Mouse (Mus musculus) liver, embryonic 14.5 days (tissue): Measurements from ENCODE around the gene Creb5. TPM values are rescaled to one million over a fixed set of nuclear protein-coding genes. Genes with fewer than 3 reads are reported as not detected.

Experiments
- ATAC-seq: fragments of 200-750 bp; cut with Nextera tagmentation; 2 replicates; pipeline ENCODE4 v1.8.0; 2017; ENCODE audit warnings: moderate number of reproducible peaks, mild to moderate bottlenecking, moderate library complexity; ENCODE audit not compliant: insufficient read depth
- DNase-seq, 3 experiments: peaks; one replicate each; pipeline ENCODE4 v3.0.0-alpha.2; 2012 to 2013; ENCODE audit warnings: low read depth in 3 of 3, low spot score in 3 of 3
- H3K27ac ChIP-seq: fragments of 300-500 bp; sonication (generic); 2 replicates; pipeline ENCODE4 v1.5.1; 2014; ENCODE audit warnings: moderate library complexity, mild to moderate bottlenecking, control low read depth, inconsistent platforms
- H3K27me3 ChIP-seq: fragments of 300-500 bp; sonication (generic); 2 replicates; pipeline ENCODE4 v1.6.1; 2014; ENCODE audit warnings: mild to moderate bottlenecking, low read length, moderate library complexity; ENCODE audit not compliant: control insufficient read depth, insufficient read depth
- H3K36me3 ChIP-seq: fragments of 300-500 bp; sonication (generic); replicated peaks from 2 replicates; pipeline ENCODE4 v1.6.1; 2014; ENCODE audit warnings: low read depth; ENCODE audit not compliant: control insufficient read depth, insufficient read depth
- H3K4me1 ChIP-seq, 2 experiments: fragments of 200-500 bp in 1 of 2; fragments of 300-500 bp in 1 of 2; sonication (generic) in 1 of 2; replicated peaks; 2 replicates each; pipeline ENCODE4 v1.6.1; 2012 to 2014; ENCODE audit warnings: antibody characterized with exemption in 1 of 2, inconsistent platforms in 1 of 2, low read length in 1 of 2; ENCODE audit not compliant: control insufficient read depth in 2 of 2, insufficient read depth in 2 of 2
- H3K4me2 ChIP-seq: fragments of 300-500 bp; sonication (generic); 2 replicates; pipeline ENCODE4 v1.6.1; 2014; ENCODE audit warnings: low read depth, mild to moderate bottlenecking, control low read depth, moderate library complexity
- H3K4me3 ChIP-seq, 2 experiments: fragments of 200-500 bp in 1 of 2; fragments of 300-500 bp in 1 of 2; sonication (generic) in 1 of 2; 2 replicates each; pipeline ENCODE4 v1.5.1; 2012 to 2014; ENCODE audit warnings: low read depth in 2 of 2, low read length in 2 of 2, mild to moderate bottlenecking in 2 of 2, control low read depth in 1 of 2, inconsistent platforms in 1 of 2, moderate library complexity in 1 of 2; ENCODE audit not compliant: insufficient read depth in 1 of 2
- H3K9ac ChIP-seq: fragments of 300-500 bp; sonication (generic); replicated peaks from 2 replicates; pipeline ENCODE4 v1.6.1; 2014; ENCODE audit warnings: mild to moderate bottlenecking, control low read depth, moderate library complexity
- H3K9me3 ChIP-seq: fragments of 300-500 bp; sonication (generic); 2 replicates; pipeline ENCODE4 v1.6.1; 2016; ENCODE audit warnings: low read length, mixed read lengths; ENCODE audit not compliant: control insufficient read depth
- CTCF ChIP-seq: IDR thresholded peaks from 2 replicates; pipeline ENCODE4 v1.5.1; 2016; ENCODE audit warnings: antibody characterized with exemption, low read depth, control low read depth
- EP300 ChIP-seq: IDR thresholded peaks from 2 replicates; pipeline ENCODE4 v1.6.1; 2016; ENCODE audit warnings: antibody characterized with exemption, low read depth
- WGBS: fragments of 180-500 bp; shearing (Covaris S2); extraction: QIAGEN DNeasy Blood & Tissue Kit; methylation state at CpG from one replicate; pipeline ENCODE4 v1.1.7; 2014; ENCODE audit not compliant: insufficient replicate concordance; 5-methylcytosine and 5-hydroxymethylcytosine counted together
- polyA plus RNA-seq, 2 experiments: library from polyadenylated mRNA; depleted of rRNA in 1 of 2; stranded (reverse) in 1 of 2; unstranded in 1 of 2; fragments of >200 nt; fragmentation: Nextera tagmentation in 1 of 2; extraction: Ambion mirVana in 1 of 2; gene quantifications; 2 replicates each; pipeline versions ENCODE4 v1.2.1 to v1.2.3; 2012 to 2014

Creb5 gene
- polyA plus RNA-seq, 2 experiments, result 0.04 to 0.06 TPM

DNA sequence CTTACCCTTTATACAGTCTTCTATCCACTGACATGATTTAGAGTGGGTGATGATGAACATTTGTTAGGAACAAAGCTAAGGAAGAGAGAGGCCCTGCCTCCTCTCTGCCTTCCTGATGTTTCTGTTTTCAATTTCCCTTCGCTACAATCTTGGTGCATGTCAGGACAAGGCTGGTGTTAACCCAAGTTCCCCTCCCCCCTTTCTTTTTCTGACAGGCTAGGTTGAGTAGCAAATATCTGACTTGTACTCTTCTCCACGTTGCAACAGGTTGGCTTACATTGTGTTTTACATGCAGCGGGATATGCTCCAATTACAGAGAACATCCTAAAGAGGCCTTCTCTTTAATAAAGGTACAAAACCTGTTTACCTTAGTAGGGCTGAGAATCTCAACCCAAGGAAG is 15.9 kb upstream of the Creb5 start:
- H3K27ac ChIP-seq, result no peak overlapping the region

DNA sequence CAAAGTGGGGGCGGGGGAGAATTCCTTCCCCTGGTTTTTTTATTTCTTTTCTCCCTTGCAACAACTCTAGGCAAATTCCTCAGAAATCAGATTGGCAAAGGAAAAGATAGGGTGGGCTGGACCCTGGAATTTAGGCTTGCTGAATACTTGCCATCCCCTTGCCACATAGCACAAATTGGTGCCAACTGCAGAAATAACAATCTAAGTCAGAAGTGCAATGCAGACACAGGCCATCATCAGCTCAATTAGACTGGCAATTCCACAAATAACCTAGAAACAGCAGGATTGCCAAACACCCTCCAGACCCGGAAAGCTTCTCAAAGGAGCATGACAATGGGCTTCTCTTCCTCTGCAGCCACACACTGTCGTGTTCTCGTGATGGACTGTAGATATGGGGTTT is 15.4 kb upstream of the Creb5 start:
- 33% methylated on average over 4 of the region's 4 CpGs for WGBS
- H3K36me3 ChIP-seq, result no peaks in the 10 kb centered on the region
- no peak overlapping the region for H3K4me2 ChIP-seq
- H3K27me3 ChIP-seq, result no peaks in the 10 kb centered on the region
- H3K4me1 ChIP-seq, result no peaks in the 10 kb centered on the region
- no peak for DNase-seq
- TF ChIP-seq CTCF (no peak), EP300 (no peak)
- H3K9me3 ChIP-seq, result no peaks in the 10 kb centered on the region
- no peak overlapping the region for H3K4me3 ChIP-seq
- ATAC-seq, result no peak
- H3K9ac ChIP-seq, result no peak overlapping the region
- H3K27ac ChIP-seq, result no peak overlapping the region

More for the DNA sequence above, 15.9 kb upstream of the Creb5 start:
- TF ChIP-seq EP300 (no peak), CTCF (no peak)
- no peaks in the 10 kb centered on the region for H3K9me3 ChIP-seq
- 49% methylated on average over 3 of the region's 3 CpGs for WGBS
- H3K36me3 ChIP-seq, result no peaks in the 10 kb centered on the region
- no peaks in the 10 kb centered on the region for H3K27me3 ChIP-seq
- H3K9ac ChIP-seq, result no peak overlapping the region
- H3K4me1 ChIP-seq, result no peaks in the 10 kb centered on the region
- no peak overlapping the region for H3K4me2 ChIP-seq
- no peak for ATAC-seq
- H3K4me3 ChIP-seq, result no peak overlapping the region
- no peak for DNase-seq

DNA sequence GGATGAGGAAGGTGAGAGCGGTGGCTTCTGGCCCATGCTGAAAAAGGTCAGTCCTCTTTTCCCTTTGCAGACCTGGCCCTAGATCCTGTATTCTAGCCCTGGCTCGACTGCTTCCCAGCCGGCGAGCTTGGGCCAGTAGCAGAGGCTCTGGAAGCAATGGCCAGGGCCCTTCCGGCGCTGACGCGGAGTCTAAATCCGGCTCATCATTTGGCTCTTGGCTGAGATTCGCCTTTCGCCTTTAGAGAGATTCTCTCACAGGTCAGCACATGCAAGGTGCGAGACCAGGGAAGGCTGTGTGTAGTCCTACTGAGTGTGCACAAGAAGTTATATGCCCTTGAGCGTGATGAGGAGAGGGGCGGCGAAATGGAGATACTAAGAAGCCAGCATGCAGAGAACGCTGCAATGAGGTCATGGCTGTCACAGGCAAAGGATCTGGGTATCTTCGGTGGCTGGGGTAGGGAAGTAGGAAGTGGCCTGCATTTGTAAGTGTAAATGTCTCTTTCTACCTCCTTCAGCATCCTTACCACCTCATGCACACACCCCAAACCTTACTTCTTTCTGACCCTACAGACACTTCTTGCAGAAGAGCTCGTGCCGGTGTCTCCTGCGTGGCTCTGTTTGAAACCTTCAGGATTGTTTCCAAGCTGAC is 557 bp upstream of the Creb5 start:
- 4% methylated on average over 20 of the region's 20 CpGs for WGBS
- Histone ChIP-seq H3K36me3 (no peaks in the 10 kb centered on the region), H3K9me3 (no peaks in the 10 kb centered on the region), H3K4me2 (peak overlapping the region; percentile 45), H3K27me3 (peaks cover 60% of the 10 kb centered on the region), H3K9ac (no peak overlapping the region), H3K4me1 (no peaks in the 10 kb centered on the region), H3K4me3 (peak overlapping the region; percentile 24 to 25; a peak in 3 of 4 replicates), H3K27ac (no peak overlapping the region)
- TF ChIP-seq CTCF (no peak), EP300 (no peak)
- ATAC-seq (no peak), DNase-seq (no peak)

DNA sequence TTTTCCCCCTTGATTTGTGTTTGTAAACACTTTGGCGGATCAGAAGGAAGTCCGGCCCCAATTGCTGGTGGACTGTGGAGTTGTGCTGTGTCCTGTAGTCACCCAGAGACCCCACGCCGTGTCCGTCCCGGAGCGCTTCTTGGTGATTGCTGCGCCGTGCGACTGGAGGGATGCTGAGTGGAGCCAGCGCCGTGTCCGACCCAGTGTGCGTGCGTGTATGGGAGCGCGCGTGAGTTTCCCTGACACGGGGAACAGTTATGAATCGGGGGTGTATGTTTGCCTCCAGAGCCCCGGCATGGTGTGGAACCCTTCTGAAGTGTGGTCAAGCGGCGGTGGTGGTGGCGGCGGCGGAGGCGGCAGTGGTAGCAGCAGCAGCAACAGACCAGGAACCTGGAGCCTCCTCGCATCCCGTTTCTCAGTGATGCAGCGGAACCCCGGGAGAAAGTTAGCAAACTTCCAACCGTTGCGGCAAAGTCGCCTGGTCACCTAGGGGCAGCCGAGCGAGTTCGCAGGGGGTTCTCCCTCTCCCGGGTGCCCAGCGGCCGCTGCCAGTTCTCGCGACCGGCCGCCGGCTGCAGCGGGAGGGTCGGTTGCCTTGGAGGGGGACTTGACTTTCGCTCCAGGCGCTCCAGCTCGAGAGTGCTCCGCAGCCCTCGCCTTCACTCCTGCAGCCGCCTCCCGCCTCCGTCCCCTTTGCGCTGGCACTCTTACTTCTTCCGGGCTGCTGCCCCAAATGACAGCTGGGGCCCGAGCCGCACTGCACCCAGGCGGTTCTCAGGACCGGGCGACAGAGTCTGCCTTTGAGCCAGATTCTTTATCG is 702 bp downstream of the Creb5 start:
- Histone ChIP-seq H3K4me2 (peak overlapping the region; percentile 45), H3K27ac (no peak overlapping the region), H3K27me3 (peaks cover 60% of the 10 kb centered on the region), H3K9me3 (no peaks in the 10 kb centered on the region), H3K4me3 (peak overlapping the region; percentile 3 to 25), H3K9ac (no peak overlapping the region), H3K4me1 (no peaks in the 10 kb centered on the region), H3K36me3 (no peaks in the 10 kb centered on the region)
- ATAC-seq (no peak), DNase-seq (no peak)
- under 1% methylated on average over 63 of the region's 63 CpGs for WGBS
- TF ChIP-seq CTCF, result no peak
- TF ChIP-seq EP300, result no peak
